ENCODE assay signal across 21 mouse cellular contexts in genomic region chr10:84465511-84465910, GRCm38 (mm10). TPM values are rescaled to one million over a fixed set of nuclear protein-coding genes. Genes with fewer than 3 reads are reported as not detected.
DNase-seq lines count a peak whose midpoint lies in the region; ATAC-seq and TF ChIP-seq lines count a peak whose summit lies in the region.
"Had no signal": no experiment of that assay in that cellular context is flagged by ENCODE, and none has a peak within 500 bp of the region (broad histone marks: within the 10 kb centered on the region; RNA-seq: fewer than 3 reads in every experiment).

No protein-coding gene starts in this region.

- H3K4me1 ChIP-seq in forebrain, embryonic 10.5 days = peaks cover 43% of the 10 kb centered on the region
- H3K4me1 ChIP-seq in forebrain, postnatal 0 days (ENCODE audit: insufficient read depth) = no peaks in the 10 kb centered on the region
- H3K4me1 ChIP-seq in hindbrain, embryonic 10.5 days (replicated peaks) = peaks cover 48% of the 10 kb centered on the region
- no peaks in the 10 kb centered on the region for H3K4me1 ChIP-seq in hindbrain, embryonic 16.5 days (ENCODE audit: control insufficient read depth, insufficient read depth, low read depth, low read length)
- peaks cover 17% of the 10 kb centered on the region for H3K4me1 ChIP-seq in embryonic facial prominence, embryonic 15.5 days
- H3K4me1 ChIP-seq: hindbrain, embryonic 15.5 days had no signal

- H3K9ac ChIP-seq in forebrain, postnatal 0 days = no peak overlapping the region
- H3K9ac ChIP-seq in hindbrain, embryonic 16.5 days (ENCODE audit: low read depth, low read length) = no peak overlapping the region
- no peak overlapping the region for H3K9ac ChIP-seq in embryonic facial prominence, embryonic 15.5 days
- H3K9ac ChIP-seq: forebrain, embryonic 13.5 days; hindbrain, embryonic 15.5 days had no signal

- TF ChIP-seq CTCF in forebrain, postnatal 0 days (IDR thresholded peaks at IDR 0.05; ENCODE audit: low read depth) = no peak
- no peak for TF ChIP-seq CTCF in C2C12 (IDR thresholded peaks at IDR 0.05; ENCODE audit: control insufficient read depth, insufficient read depth, insufficient read length)

- WGBS in forebrain, embryonic 10.5 days = 63% methylated on average over 4 of the region's 4 CpGs
- 67% methylated on average over 4 of the region's 4 CpGs for WGBS in forebrain, postnatal 0 days
- WGBS in hindbrain, embryonic 10.5 days = 49% methylated on average over 4 of the region's 4 CpGs
- WGBS in hindbrain, embryonic 16.5 days = 66% methylated on average over 4 of the region's 4 CpGs
- whole genome bisulfite sequencing in embryonic facial prominence, embryonic 15.5 days = 19% methylated on average over 4 of the region's 4 CpGs

- no peak overlapping the region for H3K4me2 ChIP-seq in forebrain, postnatal 0 days (ENCODE audit: low read depth)
- H3K4me2 ChIP-seq in hindbrain, embryonic 16.5 days (ENCODE audit: low read length) = no peak overlapping the region
- H3K4me2 ChIP-seq in embryonic facial prominence, embryonic 15.5 days (replicated peaks) = no peak overlapping the region
- H3K4me2 ChIP-seq: forebrain, embryonic 13.5 days; heart, embryonic 11.5 days; hindbrain, embryonic 15.5 days had no signal

- H3K27ac ChIP-seq in forebrain, embryonic 10.5 days = peak overlapping the region; percentile 40; the same call in 1 of the 2 replicates
- H3K27ac ChIP-seq in forebrain, postnatal 0 days (ENCODE audit: low read depth, low read length) = no peak overlapping the region
- peak overlapping the region; percentile 40; the same call in 1 of the 2 replicates for H3K27ac ChIP-seq in hindbrain, embryonic 10.5 days
- no peak overlapping the region for H3K27ac ChIP-seq in hindbrain, embryonic 16.5 days (ENCODE audit: low read depth, low read length)
- H3K27ac ChIP-seq in embryonic facial prominence, embryonic 15.5 days (replicated peaks) = 0 out of 2 replicates have a peak overlapping the region, but pooled peaks have one; percentile 4
- H3K27ac ChIP-seq: forebrain, embryonic 13.5 days; heart, adult 2 months; hindbrain, embryonic 15.5 days had no signal

- no peaks in the 10 kb centered on the region for H3K79me2 ChIP-seq in C2C12 (ENCODE audit: control insufficient read depth, insufficient read depth)

- no peak overlapping the region for H3K4me3 ChIP-seq in forebrain, embryonic 10.5 days
- H3K4me3 ChIP-seq in forebrain, postnatal 0 days (ENCODE audit: low read depth, low read length) = no peak overlapping the region
- no peak overlapping the region for H3K4me3 ChIP-seq in hindbrain, embryonic 10.5 days
- no peak overlapping the region for H3K4me3 ChIP-seq in hindbrain, embryonic 16.5 days (ENCODE audit: low read length)
- no peak overlapping the region for H3K4me3 ChIP-seq in C2C12 (ENCODE audit: insufficient read depth, poor library complexity, severe bottlenecking)
- H3K4me3 ChIP-seq in embryonic facial prominence, embryonic 15.5 days (replicated peaks) = no peak overlapping the region
- H3K4me3 ChIP-seq: forebrain, embryonic 13.5 days; heart, adult 2 months; hindbrain, embryonic 15.5 days had no signal

- ATAC-seq in forebrain, postnatal 0 days = no peak
- ATAC-seq in hindbrain, embryonic 16.5 days = no peak
- ATAC-seq in embryonic facial prominence, embryonic 15.5 days (ENCODE audit: insufficient number of reproducible peaks, low FRiP score, low TSS enrichment, low read depth) = no peak
- ATAC-seq: forebrain, embryonic 13.5 days; inflammation-experienced regulatory T-cells, adult 6 months; intestine, postnatal 0 days had no signal

- no peaks in the 10 kb centered on the region for H3K36me3 ChIP-seq in forebrain, embryonic 10.5 days (replicated peaks)
- H3K36me3 ChIP-seq in forebrain, postnatal 0 days (ENCODE audit: insufficient read depth) = no peaks in the 10 kb centered on the region
- no peaks in the 10 kb centered on the region for H3K36me3 ChIP-seq in hindbrain, embryonic 10.5 days
- H3K36me3 ChIP-seq in hindbrain, embryonic 16.5 days (ENCODE audit: control insufficient read depth, insufficient read depth, low read length) = no peaks in the 10 kb centered on the region
- H3K36me3 ChIP-seq in C2C12 (ENCODE audit: control insufficient read depth, insufficient read depth) = no peaks in the 10 kb centered on the region
- no peaks in the 10 kb centered on the region for H3K36me3 ChIP-seq in embryonic facial prominence, embryonic 15.5 days
- H3K36me3 ChIP-seq: hindbrain, embryonic 15.5 days had no signal

- no peaks in the 10 kb centered on the region for H3K79me3 ChIP-seq in C2C12 (ENCODE audit: low read depth)

- DNase-seq in forebrain, embryonic 10.5 days (ENCODE audit: extremely low spot score, low spot score) = no peak
- DNase-seq in forebrain, postnatal 0 days = no peak
- DNase-seq in hindbrain, embryonic 10.5 days (ENCODE audit: low spot score) = no peak
- DNase-seq in kidney, adult 8-10 months = no peak
- no peak for DNase-seq in layer of hippocampus, adult 18-20 months (ENCODE audit: low spot score in 2 of 2)
- DNase-seq: adrenal gland, postnatal 14 days; cerebellum, adult 18-20 months; cerebellum, adult 9-11 months; cerebellum, postnatal 36 days; gastrocnemius, postnatal 10 days; heart, adult 2 months; heart, postnatal 14 days; kidney, adult 9 months had no signal

- no peaks in the 10 kb centered on the region for H3K27me3 ChIP-seq in forebrain, embryonic 10.5 days (ENCODE audit: poor library complexity, severe bottlenecking)
- H3K27me3 ChIP-seq in forebrain, postnatal 0 days (ENCODE audit: insufficient read depth, low read length) = no peaks in the 10 kb centered on the region
- no peaks in the 10 kb centered on the region for H3K27me3 ChIP-seq in hindbrain, embryonic 10.5 days (ENCODE audit: insufficient read depth, poor library complexity, severe bottlenecking)
- no peaks in the 10 kb centered on the region for H3K27me3 ChIP-seq in hindbrain, embryonic 16.5 days (replicated peaks; ENCODE audit: control insufficient read depth, insufficient read depth, low read length)
- H3K27me3 ChIP-seq in C2C12 (ENCODE audit: control insufficient read depth, insufficient read depth, insufficient read length) = no peaks in the 10 kb centered on the region
- H3K27me3 ChIP-seq in embryonic facial prominence, embryonic 15.5 days = no peaks in the 10 kb centered on the region
- H3K27me3 ChIP-seq: forebrain, embryonic 13.5 days; hindbrain, embryonic 15.5 days had no signal

- H3ac ChIP-seq in C2C12 (ENCODE audit: control insufficient read depth, insufficient read length, low read depth) = no peak overlapping the region

- no peaks in the 10 kb centered on the region for H3K9me3 ChIP-seq in forebrain, embryonic 10.5 days
- no peaks in the 10 kb centered on the region for H3K9me3 ChIP-seq in forebrain, postnatal 0 days (ENCODE audit: low read length)
- H3K9me3 ChIP-seq in hindbrain, embryonic 10.5 days = no peaks in the 10 kb centered on the region
- H3K9me3 ChIP-seq in hindbrain, embryonic 16.5 days (ENCODE audit: control insufficient read depth, low read length) = no peaks in the 10 kb centered on the region
- H3K9me3 ChIP-seq in embryonic facial prominence, embryonic 15.5 days (replicated peaks) = no peaks in the 10 kb centered on the region
- H3K9me3 ChIP-seq: forebrain, embryonic 13.5 days; hindbrain, embryonic 15.5 days had no signal

TF ChIP-seq in C2C12, 6 proteins besides CTCF, POLR2A, EP300 and RAD21:
- no peak for TF ChIP-seq MAX (IDR thresholded peaks at IDR 0.05)
- TF ChIP-seq MYOG (IDR thresholded peaks at IDR 0.05; ENCODE audit: control insufficient read depth, extremely low read depth, insufficient read length) = no peak
- no peak for TF ChIP-seq FOSL1 (IDR thresholded peaks at IDR 0.05; ENCODE audit: insufficient read depth, low read length, poor library complexity, severe bottlenecking)
- no peak for TF ChIP-seq CEBPB (IDR thresholded peaks at IDR 0.05; ENCODE audit: low read depth)
- peak; percentile 72 for TF ChIP-seq USF1 (IDR thresholded peaks at IDR 0.05; ENCODE audit: low read depth)

RNA-seq across cellular contexts. Expression of gene Nuak1, which starts 25.1 kb away (rescaled TPM):
- polyA plus RNA-seq in forebrain, embryonic 10.5 days (2016; fragmentation: Nextera tagmentation; extraction: Ambion mirVana) = 2.1 and 2.4 TPM in 2 replicates
- total RNA-seq in forebrain, postnatal 0 days (2014; rRNA removed) = 25.9 and 28.7 TPM in 2 replicates
- polyA plus RNA-seq in forebrain, postnatal 0 days (2015; fragmentation: Nextera tagmentation; extraction: Ambion mirVana) = 3.7 and 4.0 TPM in 2 replicates
- polyA plus RNA-seq in hindbrain, embryonic 10.5 days (2016; fragmentation: Nextera tagmentation; extraction: Ambion mirVana) = 3.1 and 3.7 TPM in 2 replicates
- 4.7 and 5.4 TPM in 2 replicates for polyA plus RNA-seq in hindbrain, embryonic 16.5 days (2015; fragmentation: Nextera tagmentation; extraction: Ambion mirVana)
- polyA plus RNA-seq in C2C12 (2012; fragmentation: generic; extraction: Trizol) = 15.2 TPM
- 3.3 and 3.4 TPM in 2 replicates for polyA plus RNA-seq in embryonic facial prominence, embryonic 15.5 days (2015; fragmentation: Nextera tagmentation; extraction: Ambion mirVana)
- 10 to 100 TPM; 62.7 to 66.4 TPM for total RNA-seq in layer of hippocampus, adult 18-20 months (2021)
- polyA plus RNA-seq: inflammation-experienced regulatory T-cells, adult 6 months had no signal

Comparison
In these comparisons a context has a peak if more than half of its experiments do, and no peak if none do; other contexts are left out.
1. H3K27ac ChIP-seq: peak in forebrain, embryonic 10.5 days (single experiment), hindbrain, embryonic 10.5 days (single experiment) and embryonic facial prominence, embryonic 15.5 days (single experiment); none in forebrain, postnatal 0 days (single experiment) and hindbrain, embryonic 16.5 days (single experiment).